Mouse (Mus musculus) embryo, embryonic 10.5 days (tissue): ENCODE data around the gene H2-Q10.
"Not testable (repeated sequence)": the region's sequence is repeated elsewhere in the genome, so short reads cannot be mapped to it uniquely, and the experiment has no call there.

Source experiments
- DNase-seq: peaks from one replicate; pipeline ENCODE4 v3.0.0-alpha.2; 2015; ENCODE audit warnings: low spot score

H2-Q10 gene

GRCm38 (mm10) chr17:35469842-35470751 is at the start of gene H2-Q10:
Gene H2-Q10, plus strand, starts transcription at chr17:35470089.
- DNase-seq = peak; percentile 40

- DNase-seq = peak; percentile 75
Observed at GRCm38 (mm10) chr17:35420206-35420810, 49.6 kb upstream of the H2-Q10 start.

- DNase-seq = not testable (repeated sequence)
Observed at GRCm38 (mm10) chr17:35421331-35421730, 48.6 kb upstream of the H2-Q10 start.

GRCm38 (mm10) chr17:35422360-35422759 is 47.5 kb upstream of the H2-Q10 start:
- not testable (repeated sequence) for DNase-seq

DNA sequence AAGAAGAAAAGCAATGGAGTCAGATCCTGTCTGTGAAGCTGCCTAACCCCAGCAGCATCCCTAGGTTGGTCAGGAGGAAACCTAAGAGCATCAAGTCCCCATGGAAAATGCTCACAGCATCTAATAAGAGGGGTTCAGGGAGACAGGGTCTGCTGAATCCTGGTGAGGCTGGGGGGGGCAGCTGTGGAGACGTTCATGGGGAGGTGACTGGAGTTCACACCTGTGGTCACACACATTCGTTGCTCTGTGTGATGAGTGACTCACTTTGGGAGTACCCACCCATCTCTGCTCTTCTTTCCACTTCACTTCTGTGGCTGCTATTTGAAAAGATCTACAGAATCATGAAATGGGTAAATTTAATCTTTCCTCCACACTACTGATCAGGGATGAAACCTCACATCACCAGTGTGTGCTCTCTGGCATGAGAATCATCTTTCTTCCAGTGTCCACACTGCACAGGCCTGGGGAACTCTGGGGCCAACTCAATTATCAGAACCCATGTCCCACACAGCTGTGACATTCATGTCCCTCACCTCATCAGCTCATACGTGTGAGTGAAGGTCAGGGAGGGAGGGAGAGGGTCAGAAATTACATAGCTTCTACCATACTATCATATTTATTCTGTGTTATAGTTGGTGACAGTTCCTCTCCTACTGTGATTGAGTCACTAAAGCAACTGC is 46.6 kb upstream of the H2-Q10 start:
- DNase-seq = not testable (repeated sequence)

GRCm38 (mm10) chr17:35424106-35424505 is 45.8 kb upstream of the H2-Q10 start:
- DNase-seq = peak; percentile 0

DNA sequence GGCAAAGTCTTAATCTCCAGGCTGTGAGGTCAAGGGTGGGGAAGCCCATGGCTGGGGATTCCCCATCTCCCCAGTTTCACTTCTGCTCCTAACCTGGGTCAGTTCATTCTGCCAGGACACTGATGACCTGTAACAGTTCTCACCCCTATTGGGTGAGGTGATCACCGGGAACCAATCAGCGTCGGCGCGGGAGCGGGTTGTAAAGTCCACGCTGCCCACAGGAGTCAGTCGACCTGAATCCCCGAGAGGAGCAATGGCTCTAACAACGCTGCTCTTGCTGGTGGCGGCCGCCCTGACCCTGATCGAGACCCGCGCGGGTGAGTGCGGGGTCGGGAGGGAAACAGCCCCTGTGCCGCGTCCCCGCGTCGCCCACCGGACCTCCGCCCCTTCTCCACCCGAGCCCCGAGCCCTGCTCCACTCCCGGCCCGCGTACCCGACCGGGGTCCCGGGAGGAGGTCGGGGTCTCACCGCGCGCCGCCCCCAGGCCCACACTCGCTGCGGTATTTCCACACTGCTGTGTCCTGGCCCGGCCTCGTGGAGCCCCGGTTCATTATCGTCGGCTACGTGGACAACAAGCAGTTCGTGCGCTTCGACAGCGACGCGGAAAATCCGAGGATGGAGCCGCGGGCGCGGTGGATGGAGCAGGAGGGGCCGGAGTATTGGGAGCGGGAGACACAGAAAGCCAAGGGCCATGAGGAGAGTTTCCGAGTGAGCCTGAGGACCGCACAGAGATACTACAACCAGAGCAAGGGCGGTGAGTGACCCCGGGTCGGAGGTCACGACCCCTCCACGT is 45.1 kb upstream of the H2-Q10 start, which contains the start of gene H2-Q6:
TSS of gene H2-Q6 (plus strand) at position 227 of the 793 bp plus-strand sequence.
- peak; percentile 74 for DNase-seq

DNA sequence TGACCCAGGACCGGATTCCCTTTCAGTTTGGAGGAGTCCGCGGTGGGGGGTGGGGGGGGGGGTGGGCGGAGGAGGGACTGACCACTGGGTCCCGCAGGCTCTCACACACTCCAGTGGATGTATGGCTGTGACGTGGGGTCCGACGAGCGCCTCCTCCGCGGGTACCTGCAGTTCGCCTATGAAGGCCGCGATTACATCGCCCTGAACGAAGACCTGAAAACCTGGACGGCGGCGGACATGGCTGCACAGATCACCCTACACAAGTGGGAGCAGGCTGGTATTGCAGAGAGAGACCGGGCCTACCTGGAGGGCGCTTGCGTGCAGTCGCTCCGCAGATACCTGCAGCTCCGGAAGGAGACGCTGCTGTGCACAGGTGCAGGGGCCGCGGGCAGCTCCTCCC is 44.4 kb upstream of the H2-Q10 start:
- peak; percentile 23 for DNase-seq

GRCm38 (mm10) chr17:35428883-35429282 is 41.0 kb upstream of the H2-Q10 start:
- not testable (repeated sequence) for DNase-seq

- DNase-seq = not testable (repeated sequence)
Observed at GRCm38 (mm10) chr17:35430671-35431070, 39.2 kb upstream of the H2-Q10 start.

DNA sequence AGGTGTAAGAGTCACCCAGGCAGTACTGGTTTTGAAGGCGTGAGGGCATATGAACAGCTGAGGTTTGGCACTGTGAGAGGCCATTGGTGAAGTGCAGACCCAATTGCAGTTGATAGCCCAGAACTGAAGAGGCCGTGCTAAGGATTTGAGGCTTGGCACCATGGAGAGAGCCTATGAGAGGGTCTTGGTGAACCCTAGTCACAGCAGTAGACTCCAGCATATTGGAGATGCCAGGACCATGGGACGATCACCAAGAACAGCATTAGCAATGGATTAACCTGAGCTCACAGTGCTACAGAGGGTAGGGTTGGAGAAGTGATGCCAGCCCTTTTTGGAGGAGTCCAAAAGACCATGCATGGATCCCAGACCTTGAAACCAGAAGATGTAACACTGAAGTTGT is 37.7 kb upstream of the H2-Q10 start:
- DNase-seq = not testable (repeated sequence)

- peak; percentile 78 for DNase-seq
Observed at GRCm38 (mm10) chr17:35434836-35435235, 35.1 kb upstream of the H2-Q10 start.

DNA sequence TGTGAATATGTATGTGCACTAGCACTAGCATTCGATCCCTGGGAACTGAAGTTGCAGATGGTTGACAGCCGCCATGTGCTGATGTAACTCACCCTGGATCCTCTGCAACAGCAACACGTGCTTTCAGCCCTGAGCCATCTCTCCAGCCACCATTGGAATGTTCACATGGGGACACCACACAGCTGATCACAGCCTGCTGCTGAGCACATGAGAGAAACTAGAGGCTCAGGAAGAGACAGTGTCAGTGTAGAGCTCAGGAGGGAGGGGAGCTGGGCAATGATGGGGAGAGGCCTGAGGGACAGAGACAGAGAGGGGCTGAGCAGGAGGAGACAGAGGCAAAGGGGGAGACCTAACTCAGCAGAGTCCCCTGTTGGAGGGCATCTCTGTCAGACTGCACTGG is 34.3 kb upstream of the H2-Q10 start:
- peak; percentile 0 for DNase-seq

GRCm38 (mm10) chr17:35437386-35437936 is 32.4 kb upstream of the H2-Q10 start:
- DNase-seq = not testable (repeated sequence)

- DNase-seq = peak; percentile 1
Observed at GRCm38 (mm10) chr17:35438395-35438794, 31.5 kb upstream of the H2-Q10 start.

GRCm38 (mm10) chr17:35438885-35439284 is 31.0 kb upstream of the H2-Q10 start, which contains the start of gene H2-Q7:
Gene H2-Q7, plus strand, starts transcription at chr17:35439155.
- DNase-seq = peak; percentile 92

DNA sequence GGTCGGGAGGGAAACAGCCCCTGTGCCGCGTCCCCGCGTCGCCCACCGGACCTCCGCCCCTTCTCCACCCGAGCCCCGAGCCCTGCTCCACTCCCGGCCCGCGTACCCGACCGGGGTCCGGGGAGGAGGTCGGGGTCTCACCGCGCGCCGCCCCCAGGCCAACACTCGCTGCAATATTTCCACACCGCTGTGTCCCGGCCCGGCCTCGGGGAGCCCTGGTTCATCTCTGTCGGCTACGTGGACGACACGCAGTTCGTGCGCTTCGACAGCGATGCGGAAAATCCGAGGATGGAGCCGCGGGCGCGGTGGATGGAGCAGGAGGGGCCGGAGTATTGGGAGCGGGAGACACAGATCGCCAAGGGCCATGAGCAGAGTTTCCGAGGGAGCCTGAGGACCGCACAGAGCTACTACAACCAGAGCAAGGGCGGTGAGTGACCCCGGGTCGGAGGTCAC is 30.6 kb upstream of the H2-Q10 start:
- peak; percentile 40 for DNase-seq

GRCm38 (mm10) chr17:35439925-35440645 is 29.8 kb upstream of the H2-Q10 start:
- not testable (repeated sequence) for DNase-seq

GRCm38 (mm10) chr17:35442376-35442775 is 27.5 kb upstream of the H2-Q10 start:
- DNase-seq = not testable (repeated sequence)

DNA sequence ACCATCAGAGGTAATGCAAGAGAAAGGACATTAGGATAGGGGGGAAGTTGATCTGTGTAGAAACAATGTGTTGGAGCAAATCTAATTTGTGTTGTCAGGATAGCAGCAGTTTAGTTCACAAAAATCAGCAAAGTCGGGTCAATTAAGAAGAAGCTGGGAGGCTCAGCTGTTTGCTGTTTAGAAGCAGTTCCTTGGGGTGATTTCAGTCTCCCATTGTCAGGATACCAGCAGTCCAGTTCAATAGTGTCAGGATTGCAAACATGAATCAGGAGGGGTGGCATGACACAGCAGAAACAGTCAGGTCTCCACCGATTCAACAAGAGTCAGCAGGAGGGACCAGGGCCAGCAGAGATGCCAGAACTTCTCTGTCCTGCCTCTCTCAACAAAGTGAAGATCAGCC is 25.4 kb upstream of the H2-Q10 start:
- DNase-seq = not testable (repeated sequence)
